Mouse (Mus musculus) cerebellum, adult 11-12 months (tissue): ENCODE data around the gene Lpar1.

Experiments used
- DNase-seq: peaks from one replicate; pipeline ENCODE4 v3.0.0; 2022

Lpar1 gene

DNA sequence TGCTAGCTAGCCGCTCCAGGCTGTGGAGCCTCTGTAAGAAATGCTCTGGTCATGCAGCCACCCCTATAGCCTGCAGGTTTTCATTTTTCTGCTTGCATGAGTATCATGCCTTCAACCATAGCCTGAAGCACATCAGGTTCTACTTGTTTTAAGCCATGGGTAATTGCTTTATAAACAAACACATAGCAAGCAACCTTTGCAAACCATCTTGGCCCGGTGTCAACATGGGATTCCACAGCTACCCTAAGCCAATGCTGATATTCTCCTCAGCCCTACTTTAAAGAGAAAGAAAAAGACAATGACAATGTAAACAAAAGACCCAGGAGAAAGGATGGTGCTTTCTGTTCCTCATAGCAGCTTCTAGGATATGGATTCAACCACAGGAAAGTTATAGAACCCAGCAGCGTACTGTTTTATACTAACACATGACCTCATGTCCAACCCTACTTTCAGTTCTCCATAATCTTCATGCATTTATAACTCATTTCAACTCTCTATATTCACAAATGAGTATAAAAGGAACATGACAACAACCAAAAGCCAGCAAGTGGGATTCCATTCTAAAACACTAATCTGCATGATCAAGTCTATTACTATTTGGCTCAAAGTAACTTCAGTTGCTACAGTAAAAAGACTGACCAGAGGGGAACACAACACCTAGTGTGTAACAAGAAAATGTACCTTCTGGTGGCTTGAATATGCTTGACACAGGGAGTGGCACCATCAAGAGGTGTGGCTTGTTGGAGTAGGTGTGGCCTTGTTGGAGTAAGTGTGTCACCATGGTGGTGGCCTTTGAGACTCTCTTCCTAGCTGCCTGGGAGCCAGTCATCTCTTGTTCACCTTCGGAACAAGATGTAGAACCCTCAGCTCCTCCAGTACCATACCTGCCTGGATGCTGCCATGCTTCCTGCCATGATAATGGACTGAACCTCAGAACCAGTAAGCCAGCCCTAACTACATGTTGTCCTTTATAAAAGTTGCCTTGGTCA is 46.9 kb downstream of the Lpar1 start:
- no peak for DNase-seq

DNA sequence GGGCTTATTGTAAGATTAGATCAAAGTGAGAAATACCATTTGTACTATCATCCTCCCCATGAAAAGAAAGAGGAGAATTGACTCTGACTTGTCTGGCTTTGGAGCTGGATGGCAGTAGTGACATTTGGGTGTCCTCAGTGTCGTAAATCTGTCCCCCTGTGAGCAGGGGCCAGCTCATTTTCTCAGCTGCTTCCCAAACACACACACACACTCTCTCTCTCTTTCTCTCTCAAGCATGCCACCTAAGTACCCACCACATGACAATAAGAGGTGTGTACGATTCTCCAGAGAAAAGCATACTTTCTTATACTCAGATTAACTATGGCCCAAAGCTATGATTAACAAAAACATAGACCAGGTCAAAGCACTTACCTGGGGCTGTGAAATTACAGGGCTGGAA is 49.4 kb downstream of the Lpar1 start:
- DNase-seq: no peak

DNA sequence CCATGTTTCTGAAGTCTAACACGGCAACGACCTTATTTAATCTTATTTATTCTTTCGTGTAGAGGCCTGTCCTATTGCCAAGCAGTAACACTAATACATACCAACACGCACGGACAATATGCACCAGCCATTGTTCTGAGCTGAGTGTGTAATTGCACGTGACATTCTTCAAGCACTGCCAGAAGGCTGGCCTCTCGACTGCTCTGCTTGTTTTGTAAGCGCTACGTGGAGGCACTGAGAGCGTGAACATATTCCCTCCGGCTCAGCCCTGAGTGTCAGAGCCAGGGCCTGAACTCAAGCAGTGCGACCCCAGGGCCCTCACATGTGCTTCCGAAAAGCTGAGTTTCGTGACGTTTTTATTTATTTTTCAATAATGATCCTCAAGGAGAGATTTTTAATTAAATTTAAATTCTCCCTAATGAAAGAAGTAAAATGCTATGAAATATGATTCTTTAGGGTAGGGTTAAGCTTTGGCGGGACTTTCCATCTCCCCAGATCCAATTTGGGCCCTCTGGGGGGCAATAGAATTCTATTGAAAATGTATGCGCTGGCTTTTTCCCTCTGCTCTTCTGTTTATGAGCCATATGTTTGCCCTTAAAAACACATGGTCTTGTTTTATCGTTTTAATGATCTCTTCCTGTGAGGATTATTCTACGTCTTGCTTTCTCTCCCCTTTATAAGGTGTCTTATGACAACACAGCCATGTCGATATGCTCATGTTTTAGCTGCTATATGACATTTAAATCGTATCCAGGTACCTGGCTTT is 52.5 kb downstream of the Lpar1 start:
- DNase-seq: no peak

DNA sequence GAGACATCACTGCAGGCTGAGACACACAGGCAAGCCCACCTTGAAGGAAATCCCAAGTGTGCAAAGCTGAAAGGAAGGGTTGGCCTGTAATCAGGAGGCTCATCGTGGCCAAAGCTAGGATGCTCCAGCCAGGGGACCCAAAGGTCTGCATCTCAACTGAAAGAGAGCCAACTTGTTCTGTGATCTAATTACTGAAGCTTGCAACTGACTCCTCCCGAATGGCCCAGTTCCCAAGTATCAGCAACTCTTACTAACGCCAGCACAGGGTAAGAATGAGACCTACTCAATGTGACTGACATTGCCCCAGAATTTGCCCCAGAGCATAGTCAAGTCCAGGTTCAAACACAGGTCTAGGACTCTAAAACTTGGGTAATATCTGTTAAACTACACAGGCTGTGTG is 53.9 kb downstream of the Lpar1 start:
- DNase-seq: no peak

DNA sequence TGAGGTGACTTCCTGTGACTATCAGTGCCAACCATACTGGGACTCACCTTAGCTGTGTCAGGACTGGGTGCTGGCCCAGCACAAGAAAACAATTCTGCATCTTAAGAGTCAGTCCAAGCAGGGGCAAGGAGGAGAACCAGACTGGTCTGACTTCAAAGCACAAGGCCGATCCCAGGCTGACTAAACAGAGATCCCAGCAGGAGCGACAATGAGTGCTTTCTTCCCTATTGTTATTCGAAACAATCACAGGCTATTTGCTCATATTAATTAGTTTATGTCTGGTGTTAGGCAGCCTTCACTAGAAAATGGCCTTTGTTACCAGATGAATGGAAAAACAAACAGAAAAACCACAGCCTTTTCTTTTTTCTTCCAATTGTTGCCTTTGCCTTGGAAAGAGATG is 54.5 kb downstream of the Lpar1 start:
- no peak for DNase-seq

DNA sequence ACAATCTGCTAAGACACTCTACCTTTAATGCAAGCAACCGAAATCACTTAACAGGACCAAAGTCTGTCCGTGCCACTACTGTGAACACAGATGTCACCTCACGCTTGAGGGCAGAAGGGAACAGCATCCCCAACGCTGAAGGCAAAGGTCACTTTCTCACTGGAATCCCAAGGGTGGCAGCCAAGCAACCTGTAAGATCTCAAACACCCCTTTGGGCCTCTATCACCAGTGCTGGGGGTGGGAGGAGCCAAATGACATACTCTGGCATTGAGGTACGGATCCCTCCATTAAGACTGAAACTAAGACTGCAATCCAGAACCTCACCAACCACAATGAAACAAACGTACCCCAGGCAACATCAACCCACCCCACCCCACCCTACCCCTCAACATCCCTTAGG is 55.0 kb downstream of the Lpar1 start:
- no peak for DNase-seq

DNA sequence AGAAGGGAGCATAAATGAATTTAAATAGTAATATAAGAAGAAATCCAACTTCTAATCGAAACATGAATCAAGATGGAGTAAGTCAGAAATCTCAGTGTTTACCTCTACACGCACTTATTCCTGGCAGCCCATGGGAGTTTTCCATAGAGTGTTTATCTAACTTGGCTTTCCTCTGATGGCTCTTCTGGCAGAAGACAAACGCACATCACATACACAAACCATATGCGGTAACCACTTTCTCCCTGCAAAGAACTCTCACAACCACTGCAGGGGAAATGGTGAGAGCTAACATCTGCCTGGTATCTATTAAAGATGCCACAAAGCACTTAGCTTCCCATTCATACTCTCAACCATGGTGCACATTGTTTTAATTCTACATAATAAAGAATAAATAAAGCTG is 56.4 kb downstream of the Lpar1 start:
- DNase-seq: no peak

DNA sequence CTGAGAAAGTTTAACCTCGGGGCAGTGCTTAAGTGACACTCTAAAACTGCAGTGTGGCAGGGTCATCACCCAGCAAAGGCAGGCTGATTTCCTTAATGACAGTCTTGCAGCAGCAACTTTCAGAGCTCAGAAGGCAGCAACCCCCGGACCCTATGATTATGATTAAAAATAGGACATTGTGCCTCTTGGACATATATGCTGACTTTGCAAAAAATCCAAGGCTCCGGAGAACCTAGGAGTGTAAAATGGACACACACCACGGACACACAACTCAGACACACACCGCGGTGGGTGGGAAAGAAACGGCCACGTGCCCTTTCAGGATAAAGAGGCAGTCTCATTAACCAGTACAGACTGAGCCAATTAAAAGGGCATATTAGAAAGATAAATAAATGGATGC is 57.0 kb downstream of the Lpar1 start:
- no peak for DNase-seq

DNA sequence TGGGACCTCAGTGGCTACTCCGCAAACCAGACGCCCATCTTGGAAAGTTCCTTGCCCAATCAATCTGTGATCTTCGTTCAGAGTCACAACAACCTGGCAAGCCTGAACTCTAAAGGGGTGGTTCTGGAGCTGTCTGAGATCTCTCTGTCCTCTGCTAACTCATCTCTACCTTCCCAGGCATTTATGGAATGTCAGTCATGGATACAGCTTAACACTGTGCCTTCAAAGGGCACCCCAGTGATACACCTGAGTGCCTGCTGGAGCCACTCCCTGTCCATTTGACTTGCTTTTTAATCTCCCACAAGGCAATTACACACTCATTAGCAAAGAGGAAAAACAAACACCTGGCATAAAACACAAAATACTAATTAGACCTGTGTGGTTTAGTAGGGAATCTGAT is 62.0 kb downstream of the Lpar1 start:
- DNase-seq: no peak

DNA sequence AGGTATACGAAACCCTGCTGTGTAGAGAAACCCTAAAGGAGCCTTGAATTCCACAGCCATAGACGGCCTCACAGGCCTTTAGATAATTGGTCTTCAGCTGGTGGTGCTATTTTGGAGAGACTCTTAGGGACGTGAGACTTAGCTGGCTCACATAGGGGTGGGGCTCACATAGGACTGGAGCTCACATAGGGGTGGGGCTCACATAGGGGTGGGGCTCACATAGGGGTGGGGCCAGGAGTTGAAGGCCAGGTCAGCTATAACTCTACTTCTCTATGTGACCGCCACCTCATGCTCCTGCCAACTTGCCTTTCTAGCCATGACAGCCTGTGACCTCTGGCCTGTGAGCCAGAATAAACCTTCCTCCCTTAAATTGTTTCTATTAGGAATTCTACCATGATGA is 63.3 kb downstream of the Lpar1 start:
- DNase-seq: no peak

DNA sequence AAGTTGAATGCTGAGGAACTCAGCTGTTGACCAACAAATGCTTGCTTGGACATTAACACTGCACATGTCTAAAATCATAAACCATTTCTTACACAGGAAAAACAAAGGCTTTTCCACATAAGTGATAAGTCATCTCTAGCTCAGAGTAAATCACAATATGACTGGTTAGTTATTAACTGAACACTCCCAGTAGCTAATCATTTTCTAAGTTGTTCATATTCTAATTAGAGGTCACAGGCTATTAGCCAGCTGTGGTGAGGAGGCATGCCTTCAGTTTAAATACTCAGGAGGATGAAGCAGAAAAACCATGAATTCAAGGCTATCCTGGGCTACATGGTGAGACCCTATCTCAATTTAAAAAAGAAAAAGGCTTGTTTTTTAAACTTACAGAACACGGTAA is 75.1 kb downstream of the Lpar1 start:
- DNase-seq: no peak

DNA sequence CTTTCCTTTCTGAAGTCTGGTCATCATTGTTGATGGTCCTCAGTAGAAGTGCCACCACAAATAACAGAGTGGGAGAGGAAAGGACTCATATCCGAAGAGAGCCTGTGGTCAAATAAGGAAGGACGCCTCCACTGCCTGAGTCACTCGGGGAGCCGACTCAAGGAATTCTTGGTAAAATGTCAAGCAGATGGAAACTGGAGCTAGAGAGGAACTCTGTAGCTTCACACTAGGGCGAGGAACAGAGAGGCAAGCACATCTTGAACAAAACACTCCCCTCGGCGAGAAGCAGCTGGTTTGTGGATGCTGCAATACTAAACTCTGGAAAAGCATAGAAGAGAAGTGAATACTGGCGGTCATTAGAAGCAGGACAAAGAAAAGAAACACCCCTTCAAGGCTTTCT is 76.0 kb downstream of the Lpar1 start:
- no peak for DNase-seq

DNA sequence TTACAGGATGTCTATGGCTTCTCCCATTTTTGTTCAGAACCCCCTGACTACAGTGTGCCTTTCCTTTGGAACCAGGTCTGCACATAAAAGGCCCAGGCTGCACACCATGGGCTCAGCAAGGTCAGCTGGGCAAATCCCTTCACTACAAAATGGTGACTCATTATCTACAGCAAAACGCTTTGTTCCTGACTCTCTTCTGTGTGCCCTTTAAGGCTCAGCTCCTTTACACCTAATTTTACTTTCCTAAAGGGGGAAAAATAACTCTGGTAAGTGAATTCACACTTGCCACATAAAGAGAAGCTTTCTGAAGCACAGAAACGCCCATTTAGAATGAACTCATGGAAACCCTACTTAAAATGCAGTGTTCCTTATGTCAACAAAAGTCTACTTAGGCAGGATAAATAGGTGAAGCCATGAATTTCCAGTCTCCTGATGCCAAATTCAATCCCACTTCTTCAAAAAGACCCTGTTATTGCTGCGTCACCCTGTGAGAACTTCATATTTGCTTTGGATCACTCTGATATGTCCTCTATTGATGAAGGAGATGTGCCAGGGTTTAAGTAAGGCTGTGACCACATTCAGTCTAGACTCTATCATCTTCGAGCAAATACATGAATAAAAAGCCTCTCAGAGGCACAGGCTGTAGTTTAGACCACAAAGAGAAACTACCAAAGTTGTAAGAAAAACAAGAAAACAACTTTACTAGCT is 82.3 kb downstream of the Lpar1 start:
- DNase-seq: no peak

DNA sequence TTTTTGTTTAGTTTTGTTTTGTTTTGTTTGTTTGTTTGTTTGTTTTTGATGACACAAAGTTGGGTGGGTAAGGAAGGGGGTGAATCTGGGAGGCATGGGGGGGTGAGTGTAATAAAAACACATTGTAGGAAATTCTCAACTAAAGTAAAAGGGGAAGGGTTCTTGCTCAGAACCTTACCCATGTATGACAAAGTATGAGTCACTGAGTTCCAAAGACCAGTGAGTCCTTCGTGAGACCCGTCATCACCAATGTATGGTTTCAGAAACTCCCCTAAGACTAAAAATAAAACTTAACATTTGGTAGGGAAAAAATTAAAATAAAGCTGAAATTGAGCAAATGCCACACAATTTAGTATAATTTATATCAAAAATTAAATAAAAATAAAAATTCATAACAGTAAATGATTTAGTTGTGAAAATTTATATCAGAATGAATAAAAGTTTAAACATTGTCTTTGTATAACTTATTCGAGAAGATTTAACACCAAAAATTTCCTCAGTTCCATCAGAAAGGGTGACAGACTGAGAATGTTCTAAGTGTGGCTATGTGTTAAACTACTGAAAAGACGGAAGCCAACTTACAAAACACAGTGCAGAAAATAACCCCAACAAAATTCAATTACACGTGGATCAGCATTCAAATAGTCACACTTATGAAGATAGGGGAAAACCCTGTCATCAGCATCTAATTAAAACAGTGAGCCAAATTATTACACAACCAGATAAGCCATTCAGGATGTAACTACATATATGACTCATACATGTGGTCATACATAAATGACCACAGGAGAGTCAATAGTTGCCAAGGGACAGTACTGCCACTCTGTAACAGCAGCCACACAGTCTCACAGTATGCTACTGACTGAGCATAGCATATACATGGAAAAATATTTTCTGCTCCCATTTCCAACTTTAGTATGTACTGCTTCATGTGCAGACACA is 83.8 kb downstream of the Lpar1 start:
- no peak for DNase-seq

DNA sequence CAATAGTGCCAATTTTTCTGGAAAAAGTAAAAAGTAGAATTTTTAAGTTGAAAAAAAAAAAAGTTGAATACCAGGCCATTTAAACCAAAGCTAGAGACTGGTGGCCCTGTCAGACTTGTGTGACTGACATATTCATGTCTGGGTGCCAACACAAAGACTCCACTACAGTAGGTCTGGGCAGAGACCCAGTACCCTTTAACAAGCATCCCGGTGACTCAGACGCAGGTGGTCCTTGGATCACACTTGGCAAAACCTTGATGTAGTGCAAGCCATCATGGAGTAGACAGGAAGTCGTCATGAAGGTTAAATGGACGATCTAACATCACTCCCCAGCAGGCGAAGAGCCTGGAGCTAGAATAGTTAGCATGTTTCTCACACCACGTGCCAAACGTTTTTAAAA is 84.7 kb downstream of the Lpar1 start:
- no peak for DNase-seq

DNA sequence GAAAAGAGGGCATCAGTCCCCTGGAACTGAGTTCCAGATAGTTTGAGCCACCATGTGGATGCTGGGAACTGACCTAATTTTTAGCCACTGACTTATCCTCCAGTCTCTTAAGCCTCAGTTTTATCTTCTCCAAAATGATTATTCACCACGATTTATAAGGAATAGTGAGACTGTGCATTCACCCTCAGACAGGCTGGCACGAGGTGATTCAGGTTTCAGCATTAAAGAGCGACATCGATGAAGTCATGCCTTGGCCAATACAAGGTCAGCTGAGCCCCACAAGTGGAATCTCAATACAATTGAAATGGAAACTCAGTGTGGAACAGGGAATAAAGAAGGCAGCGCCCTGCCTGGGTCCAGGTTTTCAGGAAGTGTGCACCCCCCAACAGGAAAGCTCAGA is 88.1 kb downstream of the Lpar1 start:
- DNase-seq: no peak

DNA sequence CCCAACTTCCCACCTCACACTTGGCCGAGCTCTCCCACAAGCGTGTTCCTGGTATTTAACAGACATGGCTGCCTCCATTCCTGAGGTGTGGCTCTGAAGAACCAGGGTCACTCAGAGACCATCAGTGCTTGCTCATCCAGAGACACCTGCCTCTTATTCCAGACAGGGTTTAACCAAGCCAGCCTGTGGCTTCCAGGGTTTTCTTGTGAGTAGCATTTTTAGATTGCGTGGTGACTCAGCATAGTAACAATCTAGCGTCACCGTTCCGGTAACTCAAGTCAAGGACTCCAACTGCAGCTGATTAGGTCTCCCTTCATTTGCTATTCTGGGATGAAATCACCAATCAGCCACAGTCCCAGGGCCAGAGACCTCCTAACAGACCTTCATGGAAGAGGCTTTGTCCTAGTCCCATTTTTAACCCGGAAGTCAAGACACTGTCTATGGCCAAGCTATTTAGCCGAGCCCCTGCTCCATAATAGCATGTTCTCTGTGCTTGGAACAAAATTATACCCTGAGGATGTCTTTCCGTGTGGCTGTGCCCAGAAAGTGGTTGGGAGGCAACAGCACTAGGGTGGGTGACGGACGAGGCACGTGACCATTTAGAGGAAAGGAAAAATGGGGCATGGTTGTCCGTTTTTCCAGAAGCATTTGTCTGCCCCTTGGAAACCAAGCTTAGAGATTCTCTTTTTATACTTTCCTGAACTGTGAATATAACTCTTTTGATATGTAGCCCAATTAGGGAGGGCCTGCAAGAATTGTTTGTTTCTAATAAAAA is 89.1 kb downstream of the Lpar1 start:
- DNase-seq: no peak

DNA sequence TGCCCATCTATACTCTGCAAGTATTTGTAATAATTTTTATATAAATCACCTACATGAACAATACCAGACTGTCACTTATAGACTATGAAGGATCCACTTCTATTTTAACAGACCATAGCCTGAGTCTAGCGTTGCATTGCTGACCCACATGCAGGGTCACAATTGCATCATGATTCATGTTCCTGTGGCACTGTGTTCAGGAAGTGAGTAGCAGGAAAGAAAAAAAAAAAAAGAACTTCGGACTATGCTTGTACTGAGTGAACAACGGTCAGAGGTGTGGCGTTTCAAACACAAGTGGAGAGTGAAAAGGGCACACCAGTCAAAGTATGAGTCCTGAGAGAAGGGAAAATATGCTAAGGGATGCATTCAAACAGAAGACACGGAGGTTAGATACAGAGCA is 90.7 kb downstream of the Lpar1 start:
- DNase-seq: no peak

DNA sequence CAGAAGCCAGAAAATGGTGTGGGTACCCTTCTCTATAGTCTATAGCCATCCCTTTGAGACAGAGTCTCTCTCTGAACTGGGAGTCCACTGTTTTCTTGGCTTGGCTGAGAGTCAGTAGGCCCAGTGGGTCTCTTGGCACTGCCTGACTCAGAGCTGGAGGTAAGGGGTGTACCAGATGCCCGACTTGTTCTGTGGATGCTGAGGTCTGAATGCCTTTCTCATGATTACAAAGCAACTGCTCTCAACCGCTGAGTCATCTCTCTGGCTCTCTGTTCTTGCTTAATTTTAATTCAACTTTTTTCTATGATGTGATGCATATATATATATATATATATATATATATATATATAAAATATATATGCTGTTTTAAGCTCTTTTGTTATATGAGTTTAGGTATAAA is 91.1 kb downstream of the Lpar1 start:
- DNase-seq: no peak

DNA sequence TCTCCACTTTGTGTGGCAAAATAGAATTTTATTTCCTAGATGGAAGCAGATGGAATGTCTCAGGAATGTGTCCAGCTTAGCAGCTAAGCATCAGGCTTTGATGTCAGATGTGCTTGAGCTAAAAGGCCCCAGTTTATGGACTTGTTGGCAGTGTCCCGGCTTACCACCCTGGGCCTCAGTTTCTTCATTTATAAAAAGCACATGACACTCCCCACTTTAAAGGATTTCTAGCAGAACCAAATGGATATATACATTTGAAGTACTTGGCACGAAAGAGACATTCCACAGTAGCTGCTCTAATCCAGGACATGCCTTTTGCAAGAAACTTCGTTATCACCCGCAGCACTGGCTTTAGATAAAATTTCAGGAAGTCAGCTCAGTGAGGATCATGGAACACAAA is 100.4 kb downstream of the Lpar1 start:
- no peak for DNase-seq

DNA sequence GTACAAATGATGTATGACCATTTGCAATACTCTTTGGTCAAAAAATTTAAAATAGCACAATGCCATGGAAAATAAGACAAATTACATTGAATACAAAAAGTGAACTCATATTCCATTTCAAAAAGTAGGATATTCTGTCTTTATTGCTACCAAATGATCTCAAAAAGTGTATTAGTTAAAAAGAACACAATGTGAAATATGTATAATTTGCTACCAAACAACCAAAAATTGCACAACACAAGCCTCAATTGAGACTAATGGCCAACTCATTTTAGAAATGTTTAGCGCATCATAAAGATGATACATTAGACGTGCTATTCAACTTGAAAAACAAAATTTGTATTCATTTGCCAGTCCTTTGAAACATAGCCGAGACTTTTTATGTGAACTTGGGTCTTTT is 104.9 kb downstream of the Lpar1 start:
- DNase-seq: no peak

DNA sequence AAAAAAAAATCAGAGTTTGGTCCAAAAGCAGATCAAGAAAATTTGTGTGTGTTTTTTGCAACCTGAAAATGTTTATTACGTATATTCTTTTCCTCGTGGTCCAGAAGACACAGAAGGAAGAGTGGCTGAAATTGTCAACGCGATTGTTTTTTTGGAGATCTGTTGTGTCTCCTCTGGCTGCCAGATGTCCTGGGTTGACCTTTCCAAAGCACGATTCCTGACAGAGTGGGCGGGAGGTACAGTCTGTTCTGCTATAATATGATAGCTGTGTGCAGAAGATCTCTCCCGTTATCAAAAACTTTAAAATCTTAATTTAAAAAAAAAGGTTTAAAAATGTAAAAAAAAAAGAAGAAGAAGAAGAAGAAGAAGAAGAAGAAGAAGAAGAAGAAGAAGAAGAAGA is 105.9 kb downstream of the Lpar1 start:
- no peak for DNase-seq
